Comparison of ENCODE assay signal across 13 mouse cellular contexts in the genomic region with DNA sequence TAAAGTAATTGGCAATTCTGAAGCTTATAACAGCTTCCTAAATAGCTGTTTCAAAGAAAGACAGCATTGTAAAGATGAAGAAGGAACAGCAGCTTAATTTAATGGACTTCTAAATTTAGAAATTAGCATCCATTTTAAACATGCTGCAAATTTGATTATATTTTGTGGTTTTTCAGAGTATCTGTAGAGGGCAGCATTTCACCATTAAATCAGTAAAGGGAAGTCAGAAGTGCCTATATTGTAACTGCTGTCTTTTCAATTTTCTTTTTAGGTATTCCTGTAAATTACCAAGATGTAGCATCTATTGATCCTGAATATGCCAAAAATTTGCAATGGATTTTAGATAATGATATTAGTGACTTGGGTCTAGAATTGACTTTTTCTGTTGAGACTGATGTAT.
DNase-seq lines count a peak whose midpoint lies in the region; ATAC-seq and TF ChIP-seq lines count a peak whose summit lies in the region.
"Had no signal": no experiment of that assay in that cellular context is flagged by ENCODE, and none has a peak within 500 bp of the region (broad histone marks: within the 10 kb centered on the region; RNA-seq: fewer than 3 reads in every experiment).

No protein-coding gene starts in this region.

- H3K36me3 ChIP-seq in forebrain, embryonic 13.5 days (ENCODE audit: poor library complexity, severe bottlenecking): peaks cover 9% of the 10 kb centered on the region; the same call in 1 of the 2 replicates
- H3K36me3 ChIP-seq in forebrain, embryonic 10.5 days (replicated peaks): peaks cover 34% of the 10 kb centered on the region
- peaks cover 3% of the 10 kb centered on the region for H3K36me3 ChIP-seq in limb, embryonic 14.5 days (ENCODE audit: control insufficient read depth, insufficient read depth, low read length)
- peaks cover 32% of the 10 kb centered on the region for H3K36me3 ChIP-seq in limb, embryonic 10.5 days

- peak; percentile 42; the same call in 1 of the 2 replicates for ATAC-seq in forebrain, embryonic 13.5 days
- ATAC-seq in limb, embryonic 14.5 days (ENCODE audit: low FRiP score, low read depth): no peak
- ATAC-seq in megakaryocyte, adult 5-6 weeks (ENCODE audit: poor library complexity, severe bottlenecking): peak; percentile 45; the same call in 1 of the 2 replicates

- no peak for TF ChIP-seq POLR2A in limb, embryonic 14.5 days (IDR thresholded peaks at IDR 0.05; ENCODE audit: borderline replicate concordance, extremely low read depth, insufficient read depth, insufficient read length)

- no peak overlapping the region for H3K4me3 ChIP-seq in forebrain, embryonic 13.5 days
- no peak overlapping the region for H3K4me3 ChIP-seq in forebrain, embryonic 10.5 days
- no peak overlapping the region for H3K4me3 ChIP-seq in limb, embryonic 14.5 days (replicated peaks; ENCODE audit: low read length)
- no peak overlapping the region for H3K4me3 ChIP-seq in limb, embryonic 10.5 days
- H3K4me3 ChIP-seq: embryonic facial prominence, embryonic 15.5 days; limb, embryonic 15.5 days; neural tube, embryonic 13.5 days; stomach, embryonic 15.5 days had no signal

- no peaks in the 10 kb centered on the region for H3K4me1 ChIP-seq in forebrain, embryonic 13.5 days
- H3K4me1 ChIP-seq in forebrain, embryonic 10.5 days: peaks cover 13% of the 10 kb centered on the region
- H3K4me1 ChIP-seq in limb, embryonic 14.5 days (ENCODE audit: control insufficient read depth, insufficient read depth, low read length): no peaks in the 10 kb centered on the region
- H3K4me1 ChIP-seq in limb, embryonic 10.5 days: peaks cover 11% of the 10 kb centered on the region
- H3K4me1 ChIP-seq: embryonic facial prominence, embryonic 15.5 days; limb, embryonic 15.5 days; neural tube, embryonic 13.5 days; stomach, embryonic 15.5 days had no signal

- no peak overlapping the region for H3K4me2 ChIP-seq in forebrain, embryonic 13.5 days
- no peak overlapping the region for H3K4me2 ChIP-seq in limb, embryonic 14.5 days (replicated peaks; ENCODE audit: low read depth, low read length, severe bottlenecking)
- H3K4me2 ChIP-seq: embryonic facial prominence, embryonic 15.5 days; limb, embryonic 15.5 days; neural tube, embryonic 13.5 days; stomach, embryonic 15.5 days had no signal

- DNase-seq in forebrain, embryonic 10.5 days (ENCODE audit: extremely low spot score, low spot score): no peak
- DNase-seq in limb, embryonic 14.5 days (ENCODE audit: low spot score): peak; percentile 10
- DNase-seq in limb, embryonic 10.5 days (ENCODE audit: low spot score): no peak
- peak; percentile 43 for DNase-seq in NIH3T3 (ENCODE audit: low read depth)
- DNase-seq in adrenal gland, adult 2 months: no peak
- DNase-seq in layer of hippocampus, adult 11-12 months (ENCODE audit: low spot score): no peak
- DNase-seq: right cerebral cortex, postnatal 14 days had no signal

- H3K27me3 ChIP-seq in forebrain, embryonic 13.5 days: no peaks in the 10 kb centered on the region
- no peaks in the 10 kb centered on the region for H3K27me3 ChIP-seq in forebrain, embryonic 10.5 days (ENCODE audit: poor library complexity, severe bottlenecking)
- H3K27me3 ChIP-seq in limb, embryonic 14.5 days (ENCODE audit: control insufficient read depth, insufficient read depth, low read length): no peaks in the 10 kb centered on the region
- H3K27me3 ChIP-seq in limb, embryonic 10.5 days (ENCODE audit: low read depth, poor library complexity, severe bottlenecking): no peaks in the 10 kb centered on the region
- H3K27me3 ChIP-seq: embryonic facial prominence, embryonic 15.5 days; limb, embryonic 15.5 days; neural tube, embryonic 13.5 days; stomach, embryonic 15.5 days had no signal

- H3K9me3 ChIP-seq in forebrain, embryonic 13.5 days (replicated peaks): no peaks in the 10 kb centered on the region
- H3K9me3 ChIP-seq in forebrain, embryonic 10.5 days: no peaks in the 10 kb centered on the region
- no peaks in the 10 kb centered on the region for H3K9me3 ChIP-seq in limb, embryonic 14.5 days (ENCODE audit: control insufficient read depth, low read length)
- H3K9me3 ChIP-seq in limb, embryonic 10.5 days (replicated peaks): no peaks in the 10 kb centered on the region
- H3K9me3 ChIP-seq: embryonic facial prominence, embryonic 15.5 days; limb, embryonic 15.5 days; neural tube, embryonic 13.5 days; stomach, embryonic 15.5 days had no signal

- no peak overlapping the region for H3K27ac ChIP-seq in forebrain, embryonic 13.5 days
- no peak overlapping the region for H3K27ac ChIP-seq in forebrain, embryonic 10.5 days
- no peak overlapping the region for H3K27ac ChIP-seq in limb, embryonic 14.5 days (replicated peaks; ENCODE audit: low read depth, low read length)
- H3K27ac ChIP-seq in limb, embryonic 10.5 days: no peak overlapping the region
- H3K27ac ChIP-seq: embryonic facial prominence, embryonic 15.5 days; limb, embryonic 15.5 days; neural tube, embryonic 13.5 days; stomach, embryonic 15.5 days had no signal

- no peak overlapping the region for H3K9ac ChIP-seq in forebrain, embryonic 13.5 days
- no peak overlapping the region for H3K9ac ChIP-seq in limb, embryonic 14.5 days (ENCODE audit: low read depth, low read length, severe bottlenecking)
- H3K9ac ChIP-seq: embryonic facial prominence, embryonic 15.5 days; limb, embryonic 15.5 days; neural tube, embryonic 13.5 days; stomach, embryonic 15.5 days had no signal

Comparison
In these comparisons a context has a peak if more than half of its experiments do, and no peak if none do; other contexts are left out.
1. DNase-seq: peak in limb, embryonic 14.5 days (single experiment) and NIH3T3 (single experiment); none in forebrain, embryonic 10.5 days (single experiment), limb, embryonic 10.5 days (single experiment), adrenal gland, adult 2 months (single experiment) and layer of hippocampus, adult 11-12 months (single experiment).